Mouse (Mus musculus) urinary bladder, adult 18-20 months (tissue): Measurements from ENCODE around the gene Mgat5.

ENCODE experiments used
- DNase-seq, 2 experiments: peaks; one replicate each; pipeline ENCODE4 v3.0.0; 2022; ENCODE audit warnings: low spot score in 2 of 2, mixed read lengths in 2 of 2

The Mgat5 gene

DNA sequence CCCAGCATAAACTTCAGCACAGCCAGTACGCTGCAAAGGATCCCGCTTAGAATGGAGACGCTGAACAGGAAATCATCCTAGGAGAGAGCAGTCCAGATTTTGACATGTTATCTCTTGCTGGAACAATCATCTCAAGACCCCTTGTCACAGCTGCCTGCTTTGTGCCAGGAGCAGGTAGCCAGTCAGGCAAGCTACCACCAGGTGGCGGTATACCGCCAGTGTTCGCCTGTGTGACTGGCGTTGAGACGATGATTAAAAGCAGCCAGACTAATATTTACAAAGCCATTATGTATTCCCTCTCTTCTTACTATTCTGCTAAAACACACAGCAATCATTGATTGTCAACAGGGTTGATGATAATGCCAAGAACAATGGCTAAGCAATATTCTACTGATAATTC lies 295.4 kb downstream of the Mgat5 start:
- DNase-seq, result peak; percentile 50 to 64

DNA sequence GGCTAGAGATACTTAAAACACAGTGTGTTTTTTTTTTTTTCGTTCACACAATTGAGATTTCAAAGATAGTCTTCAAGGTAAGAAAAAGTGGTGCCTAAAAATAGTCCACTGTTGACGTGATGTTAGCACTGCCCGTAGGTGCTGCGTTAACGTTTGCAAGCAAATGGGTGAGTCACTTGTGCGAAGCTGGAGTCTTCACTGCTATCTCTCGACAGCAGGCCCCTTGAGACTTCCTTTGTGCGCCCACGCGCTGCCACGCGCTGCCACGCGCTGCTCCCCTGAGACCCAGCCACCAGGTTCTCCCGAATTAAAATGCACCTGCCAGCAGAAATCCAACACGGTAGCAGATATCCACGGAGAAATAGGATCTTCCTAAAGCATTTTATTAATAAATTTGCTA lies 295.9 kb downstream of the Mgat5 start:
- DNase-seq, result no peak

DNA sequence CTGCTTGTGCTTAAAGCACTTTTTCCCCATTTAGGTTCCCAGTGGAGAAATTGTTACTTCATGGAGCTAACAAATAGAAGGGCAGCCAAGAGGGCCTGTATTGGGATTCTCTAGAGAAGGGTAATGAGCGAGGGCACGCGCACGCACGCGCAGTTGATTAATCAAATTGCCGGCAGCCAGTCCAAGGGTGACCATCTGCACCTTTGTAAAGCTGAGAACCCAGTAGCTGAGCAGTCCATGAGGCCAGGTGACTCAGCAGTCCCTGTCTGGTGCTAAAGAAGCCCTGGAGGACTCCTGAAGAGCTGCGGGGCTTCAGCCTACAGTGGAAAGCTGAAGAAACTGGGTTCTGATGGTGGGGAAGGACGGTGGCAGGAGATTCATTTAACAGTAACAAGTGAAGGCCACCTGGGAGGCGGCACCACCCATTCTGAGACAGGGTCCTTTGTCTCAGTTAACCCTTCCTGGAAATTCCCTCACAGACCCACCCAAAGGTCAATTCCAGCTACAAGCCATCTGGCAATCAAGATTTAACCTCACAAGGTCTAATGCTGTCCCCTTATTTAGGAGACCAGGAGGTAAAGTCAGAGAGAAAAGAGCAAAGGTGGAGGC lies 302.3 kb downstream of the Mgat5 start:
- no peak for DNase-seq

DNA sequence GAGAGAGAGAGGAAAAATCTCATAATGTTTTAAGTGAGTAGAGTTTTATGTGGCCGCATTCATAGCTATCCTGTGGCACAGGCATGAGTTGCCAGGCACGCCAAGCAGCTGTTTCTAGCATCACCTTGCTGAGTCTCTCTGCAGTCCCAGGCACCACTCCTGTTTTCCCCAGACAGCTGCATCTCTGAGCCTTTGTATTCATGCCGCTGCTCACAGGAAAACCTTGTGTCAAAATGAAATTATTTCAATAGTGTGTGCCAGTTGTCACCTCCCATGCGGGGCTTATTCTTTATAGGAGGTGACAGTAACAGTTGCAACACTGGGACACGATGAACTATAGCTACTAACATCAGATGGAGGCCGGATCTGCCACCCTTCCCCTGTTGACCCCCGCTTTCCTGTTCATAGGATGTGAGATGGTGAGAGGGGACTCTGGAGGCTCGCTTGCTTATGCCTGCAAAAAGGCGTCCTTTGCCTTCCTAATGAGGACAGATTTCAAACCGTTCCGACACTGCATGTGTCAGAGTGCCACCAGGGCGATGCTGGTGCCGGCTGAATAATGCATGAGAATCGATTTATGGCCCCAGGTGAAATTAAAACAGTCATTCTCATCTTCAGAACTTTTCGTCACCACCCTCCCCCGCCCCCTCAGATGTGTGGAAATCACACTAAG lies 303.4 kb downstream of the Mgat5 start:
- no peak for DNase-seq

DNA sequence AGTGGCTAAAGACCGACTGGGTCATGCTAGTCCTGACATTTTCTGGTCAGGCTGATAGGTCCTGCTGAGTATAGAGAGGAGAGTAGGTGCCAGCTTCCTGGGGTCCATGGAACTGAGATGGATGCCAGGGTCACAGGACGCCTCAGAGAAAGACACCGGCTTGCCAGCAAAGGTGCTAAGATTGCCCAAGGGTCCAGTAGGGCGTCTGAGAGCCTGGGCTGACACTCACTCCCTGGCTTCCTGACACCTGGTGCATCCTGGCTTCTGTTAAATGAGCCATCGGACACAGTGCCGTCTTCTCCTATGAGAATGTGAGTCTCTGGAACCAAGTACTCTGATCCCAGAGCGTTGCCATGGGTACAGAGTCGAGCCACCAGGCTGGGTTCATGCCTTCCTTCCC lies 304.1 kb downstream of the Mgat5 start:
- no peak for DNase-seq

DNA sequence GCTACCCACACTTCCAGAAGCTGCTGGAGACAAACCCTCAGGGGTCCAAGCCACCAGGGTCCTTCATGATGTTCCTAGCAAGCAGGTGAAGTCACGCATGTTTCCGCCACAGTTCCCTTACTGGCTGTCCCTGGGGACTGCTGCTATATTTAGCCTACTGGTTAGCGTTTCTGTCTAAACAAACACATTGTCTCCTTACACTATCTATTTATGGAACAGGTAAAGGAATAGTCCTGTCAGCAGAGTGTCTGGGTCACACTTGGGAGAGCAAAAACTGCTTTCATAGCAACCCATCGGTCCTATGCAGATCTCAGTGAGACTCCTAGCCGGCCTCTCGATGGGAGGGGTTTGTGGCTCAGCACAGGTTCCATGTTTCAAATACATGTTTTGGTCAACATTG lies 306.5 kb downstream of the Mgat5 start:
- no peak for DNase-seq

DNA sequence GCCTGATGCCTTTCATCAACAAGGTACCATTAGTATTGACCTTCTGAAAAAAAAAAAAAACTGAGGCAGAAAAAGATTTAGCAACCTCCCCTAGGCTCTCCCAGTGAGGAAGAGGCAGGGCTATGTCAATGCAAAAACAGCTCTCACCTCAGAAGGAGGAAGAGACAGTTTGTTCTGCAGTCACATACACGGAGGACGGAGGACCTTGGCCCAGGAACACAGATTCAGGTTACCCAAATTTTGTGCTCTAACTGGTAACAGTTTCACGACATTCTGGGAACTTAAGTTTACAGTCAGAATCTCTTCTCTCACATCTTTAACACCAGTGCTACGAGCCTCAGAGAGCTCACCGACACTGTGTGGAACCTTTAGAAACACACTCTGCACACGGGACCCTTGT lies 307.9 kb downstream of the Mgat5 start:
- DNase-seq, result no peak

DNA sequence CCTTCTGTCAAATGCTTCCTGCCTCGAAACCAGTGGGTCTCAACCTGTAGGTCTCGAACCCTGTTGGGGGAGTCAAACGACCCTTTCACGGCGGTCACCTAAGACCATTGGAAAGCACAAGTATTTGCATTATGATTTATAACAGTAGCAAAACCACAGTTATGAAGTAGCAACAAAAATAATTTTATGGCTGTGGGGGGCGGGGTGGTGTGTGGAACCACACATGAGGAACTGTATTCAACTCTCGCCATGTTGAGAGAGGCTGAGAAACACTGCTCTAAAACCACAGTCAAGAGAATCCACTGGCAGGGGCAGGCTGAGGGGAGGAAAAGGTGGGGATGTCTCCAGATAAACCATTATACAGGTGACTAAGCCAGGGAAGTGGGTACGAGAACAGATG lies 308.3 kb downstream of the Mgat5 start:
- DNase-seq, result no peak

DNA sequence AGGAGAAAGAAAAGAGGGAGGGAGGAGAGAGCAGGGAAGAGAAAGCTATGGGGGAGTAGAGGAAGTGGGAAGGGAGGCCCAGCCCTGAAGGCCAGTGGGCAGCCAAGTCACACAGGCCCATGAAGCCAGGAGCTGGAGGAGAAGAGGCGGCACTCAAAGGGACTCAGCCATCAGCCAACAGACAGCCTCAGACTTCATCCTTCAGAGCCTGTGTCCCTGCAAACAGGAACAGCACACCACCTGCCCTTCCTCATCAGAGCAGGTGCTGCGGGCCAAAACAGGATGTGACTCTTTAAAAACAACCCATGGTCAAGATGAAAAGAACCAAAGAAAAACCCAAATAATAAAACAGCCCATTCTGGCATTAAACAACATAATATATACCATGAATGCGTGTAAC lies 308.8 kb downstream of the Mgat5 start:
- DNase-seq, result no peak

DNA sequence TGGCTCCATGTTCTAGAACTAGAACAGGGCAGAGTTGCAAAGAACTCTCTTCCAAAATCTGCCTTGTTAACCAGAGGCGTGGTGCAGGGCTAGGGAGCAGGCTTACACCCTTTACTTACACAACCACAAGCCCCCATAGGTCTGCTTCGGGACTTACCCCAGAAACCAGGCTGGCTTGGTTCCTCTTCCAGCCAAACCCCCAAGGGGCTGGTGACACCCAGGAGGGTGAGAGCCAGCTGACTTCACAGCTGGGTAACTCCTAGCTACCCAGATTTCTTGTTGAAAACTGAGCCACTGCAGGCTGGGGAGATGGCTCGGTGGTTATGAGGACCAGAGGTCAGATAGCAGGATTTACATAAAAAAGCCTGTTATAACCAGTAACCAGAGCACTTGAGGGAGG lies 309.7 kb downstream of the Mgat5 start:
- no peak for DNase-seq

DNA sequence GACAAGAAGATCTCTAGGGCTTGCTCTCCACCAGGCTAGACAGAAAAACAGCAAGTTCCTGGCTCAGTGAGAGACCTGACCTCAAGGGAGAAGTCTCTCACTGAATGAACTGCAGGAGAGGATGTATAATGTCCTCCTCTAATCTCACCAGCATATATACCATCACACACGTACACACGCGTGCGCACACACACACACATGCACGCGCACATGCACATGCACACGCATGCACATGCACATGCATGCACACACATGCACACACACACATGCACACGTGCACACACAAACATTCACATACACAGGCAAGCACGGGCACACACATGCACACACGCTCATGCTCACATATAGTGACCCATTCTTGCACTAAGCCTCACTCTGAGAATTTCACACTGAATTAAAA lies 310.1 kb downstream of the Mgat5 start:
- DNase-seq, result no peak

DNA sequence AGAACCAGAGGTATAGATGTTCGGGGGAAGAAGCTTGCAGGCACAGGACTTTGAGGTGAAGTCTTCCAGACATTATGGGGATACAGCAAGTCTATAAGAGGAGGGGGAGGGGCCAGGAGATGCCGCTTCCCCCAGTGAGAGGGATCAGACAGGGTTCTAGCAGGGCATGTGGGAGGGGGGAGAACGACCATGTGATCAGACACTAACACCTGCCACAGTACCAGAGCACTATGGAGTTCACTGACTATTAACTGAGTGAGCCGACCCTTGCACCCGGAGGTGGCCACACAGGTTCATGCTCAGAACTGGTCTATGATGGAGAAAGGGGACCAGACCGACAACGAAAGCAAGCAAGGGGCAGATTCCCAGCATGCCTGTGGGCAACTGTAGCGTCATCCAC lies 318.5 kb downstream of the Mgat5 start:
- DNase-seq, result no peak

DNA sequence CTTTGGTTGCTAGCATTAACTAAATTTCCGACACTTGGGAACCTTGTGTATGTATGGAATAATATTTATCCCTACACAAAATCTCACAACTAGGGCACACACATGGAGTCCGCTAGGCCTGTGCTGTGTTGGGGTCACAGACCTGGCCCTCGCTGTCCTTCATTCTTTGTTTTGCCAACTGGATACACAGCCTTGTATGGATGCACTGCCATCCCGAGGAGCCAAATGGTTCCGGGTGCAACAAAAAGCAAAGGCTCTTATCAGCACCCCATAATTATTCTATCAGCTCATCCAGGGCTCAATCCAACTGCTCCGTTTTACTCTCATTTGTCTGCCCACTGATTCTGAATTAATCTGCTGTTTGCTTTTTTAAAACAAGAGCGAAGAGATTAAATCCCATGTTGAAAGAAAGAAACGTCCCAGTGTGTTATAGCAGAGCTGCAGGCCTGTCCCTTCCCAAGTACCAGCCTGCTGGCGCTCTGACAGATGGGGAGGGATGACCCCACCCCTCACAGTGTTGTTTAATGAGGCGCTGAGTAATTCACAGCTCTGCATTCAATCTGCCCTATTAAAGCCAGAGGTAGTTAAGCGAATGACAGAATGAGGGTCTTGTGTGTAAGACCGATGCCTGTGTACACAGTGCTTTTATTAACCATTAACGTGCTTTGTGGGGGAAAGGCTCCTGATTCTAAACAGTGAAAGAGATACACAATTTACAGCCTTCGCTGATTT lies 326.2 kb downstream of the Mgat5 start:
- DNase-seq, result no peak

DNA sequence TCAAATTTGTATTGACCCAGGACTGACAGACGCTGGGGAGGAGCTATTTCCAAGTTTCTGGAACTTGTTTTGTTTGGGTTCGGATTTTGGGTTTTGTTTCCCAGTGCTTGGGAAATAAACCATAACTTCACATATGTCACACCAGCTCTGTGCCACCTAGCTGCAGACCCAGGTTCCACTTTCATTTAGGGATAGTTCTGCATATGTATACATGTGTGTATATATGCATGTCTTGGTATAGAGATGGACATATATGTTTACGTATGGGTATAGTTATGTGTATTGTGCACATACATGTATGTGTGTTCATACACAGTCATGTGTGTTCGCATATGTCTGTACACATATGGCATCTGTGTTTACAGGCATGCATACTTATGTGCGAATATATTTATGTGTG lies 326.9 kb downstream of the Mgat5 start:
- DNase-seq, result no peak

DNA sequence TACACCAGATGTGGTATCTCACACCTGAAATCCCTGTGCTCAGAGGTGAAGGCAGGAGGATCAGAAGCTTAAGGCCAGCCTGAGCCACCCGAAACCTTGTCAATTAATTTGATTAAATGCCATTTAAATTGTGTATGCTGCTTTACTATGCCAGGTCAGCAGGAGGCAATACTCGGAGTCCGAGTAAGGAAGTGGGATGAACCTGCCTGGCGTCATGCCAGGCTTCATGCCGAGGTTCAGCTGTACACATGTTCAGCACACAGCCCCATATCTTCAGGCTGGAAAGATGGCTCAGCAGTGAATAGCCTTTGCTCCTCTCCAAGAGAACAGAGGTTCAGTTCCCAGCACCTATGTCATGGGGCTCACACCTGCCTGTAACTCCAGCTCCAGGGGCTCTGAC lies 331.6 kb downstream of the Mgat5 start:
- DNase-seq, result no peak

DNA sequence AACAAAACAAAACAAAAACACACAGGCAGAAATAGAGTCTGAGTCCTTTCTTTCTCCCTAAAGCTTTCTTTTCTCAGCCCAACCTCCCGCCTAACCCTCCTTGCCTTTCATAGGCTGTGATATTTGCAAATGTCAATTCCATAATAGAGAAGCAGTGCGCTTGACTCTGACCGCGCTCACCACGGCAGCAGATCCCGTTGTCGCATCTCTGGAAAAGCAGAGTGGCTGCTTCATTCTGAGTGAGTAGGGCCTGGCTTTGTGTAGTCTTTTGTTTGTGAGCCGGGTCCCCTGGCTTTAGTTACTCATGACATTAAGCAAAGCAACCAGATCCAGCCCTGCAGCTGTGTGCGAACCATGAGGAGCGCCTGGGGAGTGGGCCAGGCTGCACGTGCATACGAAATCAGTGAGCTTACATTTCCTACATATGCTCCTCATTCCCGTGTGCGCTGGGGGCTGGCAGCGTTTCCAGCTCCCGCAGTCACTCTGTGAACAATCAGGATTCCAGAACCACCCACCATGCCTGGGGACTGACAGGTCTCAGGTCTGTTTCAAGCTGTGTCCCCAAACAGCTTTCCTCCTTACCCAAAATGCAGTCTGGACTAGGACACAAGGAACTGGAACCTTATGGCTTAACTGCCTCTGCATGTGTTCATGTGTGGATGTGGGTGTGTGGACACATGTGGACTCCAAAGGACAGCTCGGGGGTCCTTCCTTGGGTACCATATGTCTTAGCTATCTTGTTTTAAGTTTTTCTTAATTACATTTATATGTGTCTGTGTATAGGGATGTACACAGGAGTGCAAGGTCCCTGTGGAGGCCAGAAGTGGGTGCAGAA lies 332.6 kb downstream of the Mgat5 start:
- no peak for DNase-seq
